Comparison of ENCODE assay signal across 14 mouse cellular contexts in genomic region chr16:91415391-91416189, GRCm38 (mm10). TPM values are rescaled to one million over a fixed set of nuclear protein-coding genes. Genes with fewer than 3 reads are reported as not detected.
DNase-seq lines count a peak whose midpoint lies in the region; ATAC-seq and TF ChIP-seq lines count a peak whose summit lies in the region.
"Had no signal": no experiment of that assay in that cellular context is flagged by ENCODE, and none has a peak within 500 bp of the region (broad histone marks: within the 10 kb centered on the region; RNA-seq: fewer than 3 reads in every experiment).

No protein-coding gene starts in this region.

- no peak overlapping the region for H3K4me2 ChIP-seq in heart, embryonic 16.5 days (ENCODE audit: low read depth, low read length)
- H3K4me2 ChIP-seq in heart, embryonic 12.5 days: no peak overlapping the region
- H3K4me2 ChIP-seq in liver, embryonic 14.5 days (ENCODE audit: low read depth): no peak overlapping the region
- H3K4me2 ChIP-seq in forebrain, postnatal 0 days (ENCODE audit: low read depth): no peak overlapping the region
- H3K4me2 ChIP-seq: hindbrain, embryonic 14.5 days had no signal

- H3K4me1 ChIP-seq in heart, embryonic 16.5 days (ENCODE audit: control insufficient read depth, insufficient read depth, low read length): peaks cover 23% of the 10 kb centered on the region
- peaks cover 20% of the 10 kb centered on the region for H3K4me1 ChIP-seq in heart, embryonic 12.5 days (replicated peaks)
- peaks cover 19% of the 10 kb centered on the region for H3K4me1 ChIP-seq in spleen, adult 2 months (ENCODE audit: control insufficient read depth, insufficient read depth, insufficient read length)
- H3K4me1 ChIP-seq in liver, embryonic 14.5 days (replicated peaks; ENCODE audit: control insufficient read depth in 2 of 2, insufficient read depth in 2 of 2, low read length in 1 of 2): peaks cover 30 to 36% of the 10 kb centered on the region in 2 experiments
- H3K4me1 ChIP-seq in forebrain, postnatal 0 days (ENCODE audit: insufficient read depth): no peaks in the 10 kb centered on the region

- no peaks in the 10 kb centered on the region for H3K27me3 ChIP-seq in heart, embryonic 16.5 days (ENCODE audit: control insufficient read depth, insufficient read depth, low read length)
- H3K27me3 ChIP-seq in heart, embryonic 12.5 days (replicated peaks): no peaks in the 10 kb centered on the region
- no peaks in the 10 kb centered on the region for H3K27me3 ChIP-seq in spleen, adult 2 months (ENCODE audit: control insufficient read depth, insufficient read depth, low read length)
- no peaks in the 10 kb centered on the region for H3K27me3 ChIP-seq in liver, embryonic 14.5 days (ENCODE audit: control insufficient read depth, insufficient read depth, low read length)
- H3K27me3 ChIP-seq in forebrain, postnatal 0 days (ENCODE audit: insufficient read depth, low read length): no peaks in the 10 kb centered on the region

- TF ChIP-seq EP300 in liver, embryonic 14.5 days (IDR thresholded peaks at IDR 0.05; ENCODE audit: low read depth): no peak

- 77% methylated on average over 9 of the region's 9 CpGs for WGBS in heart, embryonic 16.5 days
- WGBS in heart, embryonic 12.5 days: 79% methylated on average over 9 of the region's 9 CpGs
- WGBS in spleen, adult 2 months: 44% methylated on average over 9 of the region's 9 CpGs
- 65% methylated on average over 9 of the region's 9 CpGs for WGBS in liver, embryonic 14.5 days (ENCODE audit: insufficient replicate concordance)
- 86% methylated on average over 9 of the region's 9 CpGs for WGBS in forebrain, postnatal 0 days

- H3K9ac ChIP-seq in heart, embryonic 16.5 days (ENCODE audit: low read length): no peak overlapping the region
- H3K9ac ChIP-seq in heart, embryonic 12.5 days: no peak overlapping the region
- no peak overlapping the region for H3K9ac ChIP-seq in liver, embryonic 14.5 days (replicated peaks)
- H3K9ac ChIP-seq in forebrain, postnatal 0 days: no peak overlapping the region
- H3K9ac ChIP-seq: hindbrain, embryonic 14.5 days had no signal

- peak in 1 of 2 experiments; percentile 33 for DNase-seq in spleen, adult 2 months (ENCODE audit: low read depth in 1 of 2, low spot score in 2 of 2)
- no peak for DNase-seq in spleen, postnatal 10 days (ENCODE audit: low spot score in 2 of 2)
- DNase-seq in liver, embryonic 14.5 days (ENCODE audit: low read depth in 3 of 3, low spot score in 3 of 3): no peak
- no peak for DNase-seq in thymus, postnatal 25 days
- DNase-seq in forebrain, postnatal 0 days: no peak
- DNase-seq: gastrocnemius, postnatal 36 days; lung, adult 2 months had no signal

- no peak for TF ChIP-seq CTCF in spleen, adult 2 months (IDR thresholded peaks at IDR 0.05; ENCODE audit: extremely low read depth, insufficient read depth, insufficient read length, insufficient replicate concordance)
- no peak for TF ChIP-seq CTCF in liver, embryonic 14.5 days (IDR thresholded peaks at IDR 0.05; ENCODE audit: low read depth)
- no peak for TF ChIP-seq CTCF in forebrain, postnatal 0 days (IDR thresholded peaks at IDR 0.05; ENCODE audit: low read depth)

- H3K36me3 ChIP-seq in heart, embryonic 16.5 days (ENCODE audit: control insufficient read depth, insufficient read depth): peaks cover 61% of the 10 kb centered on the region
- H3K36me3 ChIP-seq in heart, embryonic 12.5 days: peaks cover 67% of the 10 kb centered on the region
- H3K36me3 ChIP-seq in spleen, adult 2 months (ENCODE audit: control insufficient read depth, insufficient read depth, low read length): peaks cover 47% of the 10 kb centered on the region
- H3K36me3 ChIP-seq in liver, embryonic 14.5 days (replicated peaks; ENCODE audit: control insufficient read depth, insufficient read depth, low read depth): peaks cover 58% of the 10 kb centered on the region
- no peaks in the 10 kb centered on the region; the same call in 1 of the 2 replicates for H3K36me3 ChIP-seq in forebrain, postnatal 0 days (ENCODE audit: insufficient read depth)

- no peak for ATAC-seq in heart, embryonic 16.5 days (replicated peaks; ENCODE audit: extremely low read depth, insufficient read depth, low FRiP score)
- ATAC-seq in heart, embryonic 12.5 days (ENCODE audit: insufficient number of reproducible peaks, low FRiP score): no peak
- no peak for ATAC-seq in liver, embryonic 14.5 days (ENCODE audit: insufficient read depth)
- no peak for ATAC-seq in forebrain, postnatal 0 days
- ATAC-seq: forebrain, embryonic 16.5 days had no signal

- H3K4me3 ChIP-seq in heart, embryonic 16.5 days (ENCODE audit: low read length): no peak overlapping the region
- no peak overlapping the region for H3K4me3 ChIP-seq in heart, embryonic 12.5 days
- H3K4me3 ChIP-seq in spleen, adult 2 months (ENCODE audit: extremely low read depth, insufficient read depth, insufficient read length): no peak overlapping the region
- H3K4me3 ChIP-seq in liver, embryonic 14.5 days (ENCODE audit: insufficient read depth in 1 of 2, low read depth in 2 of 2, low read length in 2 of 2): no peak overlapping the region
- H3K4me3 ChIP-seq in forebrain, postnatal 0 days (ENCODE audit: low read depth, low read length): no peak overlapping the region
- H3K4me3 ChIP-seq: myocyte had no signal

- H3K9me3 ChIP-seq in heart, embryonic 16.5 days (replicated peaks; ENCODE audit: control insufficient read depth, low read length): no peaks in the 10 kb centered on the region
- H3K9me3 ChIP-seq in heart, embryonic 12.5 days (replicated peaks): no peaks in the 10 kb centered on the region
- no peaks in the 10 kb centered on the region for H3K9me3 ChIP-seq in liver, embryonic 14.5 days (ENCODE audit: control insufficient read depth, low read length)
- H3K9me3 ChIP-seq in forebrain, postnatal 0 days (ENCODE audit: low read length): no peaks in the 10 kb centered on the region

- no peak for TF ChIP-seq POLR2A in spleen, adult 2 months (IDR thresholded peaks at IDR 0.05; ENCODE audit: low read depth, low read length)

- peak overlapping the region; percentile 54 for H3K27ac ChIP-seq in heart, embryonic 16.5 days (ENCODE audit: low read length)
- H3K27ac ChIP-seq in heart, embryonic 12.5 days (ENCODE audit: poor library complexity, severe bottlenecking): no peak overlapping the region
- H3K27ac ChIP-seq in spleen, adult 2 months (ENCODE audit: insufficient read depth, low read length): peak overlapping the region; percentile 61
- peak overlapping the region; percentile 37 for H3K27ac ChIP-seq in liver, embryonic 14.5 days
- H3K27ac ChIP-seq in forebrain, postnatal 0 days (ENCODE audit: low read depth, low read length): no peak overlapping the region
- H3K27ac ChIP-seq: hindbrain, embryonic 14.5 days had no signal

RNA-seq across cellular contexts. Expression of gene Il10rb, which starts 9.6 kb away (rescaled TPM):
- 71.3 and 75.1 TPM in 2 replicates for polyA plus RNA-seq in heart, embryonic 16.5 days (2015; fragmentation: Nextera tagmentation; extraction: Ambion mirVana)
- polyA plus RNA-seq in heart, embryonic 12.5 days (2016; fragmentation: Nextera tagmentation; extraction: Ambion mirVana): 40.1 and 42.6 TPM in 2 replicates
- 40.0 and 43.8 TPM in 2 replicates for polyA plus RNA-seq in spleen, adult 2 months (2012; rRNA removed)
- 12.4 and 12.7 TPM in 2 replicates for polyA plus RNA-seq in liver, embryonic 14.5 days (2012; rRNA removed)
- polyA plus RNA-seq in liver, embryonic 14.5 days (2014; fragmentation: Nextera tagmentation; extraction: Ambion mirVana): 24.9 and 28.7 TPM in 2 replicates
- 5.0 and 7.9 TPM in 2 replicates for total RNA-seq in forebrain, postnatal 0 days (2014; rRNA removed)
- polyA plus RNA-seq in forebrain, postnatal 0 days (2015; fragmentation: Nextera tagmentation; extraction: Ambion mirVana): 9.2 and 11.1 TPM in 2 replicates

RNA-seq across cellular contexts. Expression of gene Gm21970, which starts 24.1 kb away (rescaled TPM):
- not detected in 2 replicates for polyA plus RNA-seq in heart, embryonic 16.5 days (2015; fragmentation: Nextera tagmentation; extraction: Ambion mirVana)
- not detected in 2 replicates for polyA plus RNA-seq in heart, embryonic 12.5 days (2016; fragmentation: Nextera tagmentation; extraction: Ambion mirVana)
- not detected in 2 replicates for polyA plus RNA-seq in spleen, adult 2 months (2012; rRNA removed)
- polyA plus RNA-seq in liver, embryonic 14.5 days (2012; rRNA removed): 0.04 and 0.14 TPM in 2 replicates
- polyA plus RNA-seq in liver, embryonic 14.5 days (2014; fragmentation: Nextera tagmentation; extraction: Ambion mirVana): 0.67 TPM in 1 of 2 replicates, not detected in the other
- 6.1 TPM in 1 of 2 replicates, not detected in the other for total RNA-seq in forebrain, postnatal 0 days (2014; rRNA removed)
- polyA plus RNA-seq in forebrain, postnatal 0 days (2015; fragmentation: Nextera tagmentation; extraction: Ambion mirVana): not detected in 2 replicates
- total RNA-seq: gastrocnemius, postnatal 36 days; megakaryocyte-erythroid progenitor cell, adult 5-6 weeks had no signal
- polyA plus RNA-seq: cortical plate, adult 2 months; forebrain, embryonic 16.5 days; hindbrain, embryonic 14.5 days; lung, adult 2 months; myocyte had no signal

RNA-seq across cellular contexts. Expression of gene Ifnar2, which starts 43.0 kb away (rescaled TPM):
- 53.5 and 63.7 TPM in 2 replicates for polyA plus RNA-seq in heart, embryonic 16.5 days (2015; fragmentation: Nextera tagmentation; extraction: Ambion mirVana)
- 51.3 and 52.2 TPM in 2 replicates for polyA plus RNA-seq in heart, embryonic 12.5 days (2016; fragmentation: Nextera tagmentation; extraction: Ambion mirVana)
- polyA plus RNA-seq in spleen, adult 2 months (2012; rRNA removed): 59.6 and 73.8 TPM in 2 replicates
- polyA plus RNA-seq in liver, embryonic 14.5 days (2012; rRNA removed): 23.0 and 33.1 TPM in 2 replicates
- 68.4 and 74.4 TPM in 2 replicates for polyA plus RNA-seq in liver, embryonic 14.5 days (2014; fragmentation: Nextera tagmentation; extraction: Ambion mirVana)
- 24.5 and 25.5 TPM in 2 replicates for total RNA-seq in forebrain, postnatal 0 days (2014; rRNA removed)
- polyA plus RNA-seq in forebrain, postnatal 0 days (2015; fragmentation: Nextera tagmentation; extraction: Ambion mirVana): 53.1 and 58.1 TPM in 2 replicates

Comparison
In these comparisons a context has a peak if more than half of its experiments do, and no peak if none do; other contexts are left out.
1. H3K27ac ChIP-seq: peak in heart, embryonic 16.5 days (single experiment), spleen, adult 2 months (single experiment) and liver, embryonic 14.5 days (single experiment); none in heart, embryonic 12.5 days (single experiment) and forebrain, postnatal 0 days (single experiment).